Mouse (Mus musculus): Measurements from ENCODE around the gene Slc35e1.

Slc35e1 gene

GRCm38 (mm10) chr8:72491680-72492621 is at the start of gene Slc35e1:
Gene Slc35e1 (minus strand): TSS chr8:72492614.
- peak; percentile 64 to 65 for DNase-seq (ENCODE audit: low spot score in 2 of 2)

- DNase-seq (ENCODE audit: low spot score in 2 of 2): peak in 1 of 2 experiments; percentile 8
Measured at GRCm38 (mm10) chr8:72539234-72539633, 46.8 kb upstream of the Slc35e1 start.

GRCm38 (mm10) chr8:72534888-72535287 is 42.5 kb upstream of the Slc35e1 start:
- no peak for DNase-seq (ENCODE audit: low spot score in 2 of 2)

GRCm38 (mm10) chr8:72532103-72532502 is 39.7 kb upstream of the Slc35e1 start:
- no peak for DNase-seq (ENCODE audit: low spot score in 2 of 2)

GRCm38 (mm10) chr8:72521888-72522287 is 29.5 kb upstream of the Slc35e1 start:
- no peak for DNase-seq (ENCODE audit: low spot score in 2 of 2)

- DNase-seq (ENCODE audit: low spot score in 2 of 2): no peak
Measured at GRCm38 (mm10) chr8:72517421-72517988, 25.1 kb upstream of the Slc35e1 start.

GRCm38 (mm10) chr8:72513158-72513557 is 20.7 kb upstream of the Slc35e1 start:
- DNase-seq (ENCODE audit: low spot score in 2 of 2): no peak

GRCm38 (mm10) chr8:72512648-72513047 is 20.2 kb upstream of the Slc35e1 start:
- no peak for DNase-seq (ENCODE audit: low spot score in 2 of 2)

GRCm38 (mm10) chr8:72507505-72507904 is 15.1 kb upstream of the Slc35e1 start:
- no peak for DNase-seq (ENCODE audit: low spot score in 2 of 2)

- no peak for DNase-seq (ENCODE audit: low spot score in 2 of 2)
Measured at GRCm38 (mm10) chr8:72504637-72505314, 12.4 kb upstream of the Slc35e1 start.

GRCm38 (mm10) chr8:72504137-72504536 is 11.7 kb upstream of the Slc35e1 start:
- DNase-seq (ENCODE audit: low spot score in 2 of 2): no peak

GRCm38 (mm10) chr8:72500521-72500931 is 8.1 kb upstream of the Slc35e1 start:
- DNase-seq (ENCODE audit: low spot score in 2 of 2): no peak

GRCm38 (mm10) chr8:72499521-72500284 is 7.3 kb upstream of the Slc35e1 start:
- no peak for DNase-seq (ENCODE audit: low spot score in 2 of 2)

GRCm38 (mm10) chr8:72498527-72498926 is 6.1 kb upstream of the Slc35e1 start:
- no peak for DNase-seq (ENCODE audit: low spot score in 2 of 2)

GRCm38 (mm10) chr8:72497911-72498310 is 5.5 kb upstream of the Slc35e1 start:
- no peak for DNase-seq (ENCODE audit: low spot score in 2 of 2)

GRCm38 (mm10) chr8:72496217-72496616 is 3.8 kb upstream of the Slc35e1 start:
- DNase-seq (ENCODE audit: low spot score in 2 of 2): no peak

- no peak for DNase-seq (ENCODE audit: low spot score in 2 of 2)
Measured at GRCm38 (mm10) chr8:72495411-72496111, 3.1 kb upstream of the Slc35e1 start.

- DNase-seq (ENCODE audit: low spot score in 2 of 2): no peak
Measured at GRCm38 (mm10) chr8:72493381-72493780, 967 bp upstream of the Slc35e1 start.

GRCm38 (mm10) chr8:72492622-72493081 is 238 bp upstream of the Slc35e1 start:
- DNase-seq (ENCODE audit: low spot score in 2 of 2): peak; percentile 99

GRCm38 (mm10) chr8:72491017-72491416 is 1.4 kb downstream of the Slc35e1 start:
- no peak for DNase-seq (ENCODE audit: low spot score in 2 of 2)

GRCm38 (mm10) chr8:72487014-72487413 is 5.4 kb downstream of the Slc35e1 start:
- DNase-seq (ENCODE audit: low spot score in 2 of 2): no peak
